ENCODE assay signal across 8 mouse cellular contexts in the genomic region with DNA sequence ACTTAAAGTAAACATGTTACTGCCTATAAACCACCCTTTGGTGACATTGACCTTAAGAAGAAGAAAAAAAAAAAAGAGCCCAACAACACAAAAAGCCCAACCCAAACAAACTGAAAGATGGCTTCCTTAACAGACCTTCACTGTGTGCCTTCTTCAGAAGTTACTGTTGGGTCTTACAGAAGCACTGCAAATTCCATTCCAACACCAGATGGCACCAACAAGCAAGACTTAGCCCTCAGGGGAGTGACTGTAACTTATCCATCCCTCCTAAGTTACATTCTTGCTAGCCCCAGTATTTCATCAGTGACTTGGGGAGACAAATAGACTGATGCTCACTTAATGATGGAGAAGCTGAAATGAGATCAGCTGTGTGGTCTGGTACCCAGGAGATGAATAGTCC. TPM values are rescaled to one million over a fixed set of nuclear protein-coding genes. Genes with fewer than 3 reads are reported as not detected.
DNase-seq lines count a peak whose midpoint lies in the region; ATAC-seq and TF ChIP-seq lines count a peak whose summit lies in the region.

No protein-coding gene starts in this region.

- H3K9me3 ChIP-seq in liver, postnatal 0 days (ENCODE audit: low read length), result no peaks in the 10 kb centered on the region
- no peaks in the 10 kb centered on the region for H3K9me3 ChIP-seq in liver, embryonic 11.5 days (ENCODE audit: control insufficient read depth, low read length)
- H3K9me3 ChIP-seq in neural tube, embryonic 15.5 days (replicated peaks), result no peaks in the 10 kb centered on the region

- H3K4me2 ChIP-seq in liver, postnatal 0 days (ENCODE audit: low read depth, low read length), result no peak overlapping the region
- no peak overlapping the region for H3K4me2 ChIP-seq in liver, embryonic 11.5 days
- no peak overlapping the region for H3K4me2 ChIP-seq in neural tube, embryonic 15.5 days

- no peaks in the 10 kb centered on the region for H3K4me1 ChIP-seq in liver, postnatal 0 days (ENCODE audit: insufficient read depth)
- H3K4me1 ChIP-seq in liver, embryonic 11.5 days (replicated peaks; ENCODE audit: control insufficient read depth, insufficient read depth, low read length), result no peaks in the 10 kb centered on the region
- H3K4me1 ChIP-seq in neural tube, embryonic 15.5 days, result 0 out of 2 replicates have a peak, but pooled peaks cover 3% of the 10 kb centered on the region

- no peaks in the 10 kb centered on the region for H3K27me3 ChIP-seq in liver, postnatal 0 days (ENCODE audit: insufficient read depth, low read length)
- H3K27me3 ChIP-seq in liver, embryonic 11.5 days (replicated peaks; ENCODE audit: control insufficient read depth, insufficient read depth, low read length), result no peaks in the 10 kb centered on the region
- no peaks in the 10 kb centered on the region for H3K27me3 ChIP-seq in neural tube, embryonic 15.5 days (replicated peaks)

- peak; percentile 44 for DNase-seq in embryo, embryonic 10 days (ENCODE audit: low spot score)
- no peak for DNase-seq in embryo, embryonic 9.5 days (ENCODE audit: extremely low spot score)
- no peak for DNase-seq in liver, postnatal 0 days
- DNase-seq in liver, embryonic 11.5 days (ENCODE audit: low spot score), result no peak
- peak; percentile 86 for DNase-seq in brain, adult 2 months (ENCODE audit: low read depth, low spot score)
- peak; percentile 56 for DNase-seq in lung, postnatal 36 days
- DNase-seq in gastrocnemius, postnatal 14 days, result no peak

- ATAC-seq in liver, postnatal 0 days, result no peak
- no peak for ATAC-seq in liver, embryonic 11.5 days (replicated peaks; ENCODE audit: low FRiP score)
- no peak for ATAC-seq in neural tube, embryonic 15.5 days (ENCODE audit: low FRiP score)

- H3K27ac ChIP-seq in liver, postnatal 0 days (ENCODE audit: low read depth), result no peak overlapping the region
- no peak overlapping the region for H3K27ac ChIP-seq in liver, embryonic 11.5 days (ENCODE audit: low read depth, low read length)
- no peak overlapping the region for H3K27ac ChIP-seq in neural tube, embryonic 15.5 days (replicated peaks)

- TF ChIP-seq CTCF in liver, postnatal 0 days (IDR thresholded peaks at IDR 0.05; ENCODE audit: low read depth), result peak; percentile 67

- H3K4me3 ChIP-seq in liver, postnatal 0 days (ENCODE audit: low read depth, low read length), result no peak overlapping the region
- no peak overlapping the region for H3K4me3 ChIP-seq in liver, embryonic 11.5 days (ENCODE audit: low read depth, low read length)
- H3K4me3 ChIP-seq in neural tube, embryonic 15.5 days (replicated peaks), result no peak overlapping the region

- intact Hi-C loops in gastrocnemius, postnatal 14 days (cut with DNase I; ENCODE audit: low total_unique reads), result no loop called here

- TF ChIP-seq EP300 in liver, postnatal 0 days (IDR thresholded peaks at IDR 0.05; ENCODE audit: low read depth), result no peak

- no peak overlapping the region for H3K9ac ChIP-seq in liver, postnatal 0 days (replicated peaks)
- no peak overlapping the region for H3K9ac ChIP-seq in liver, embryonic 11.5 days (ENCODE audit: low read depth, low read length)
- no peak overlapping the region for H3K9ac ChIP-seq in neural tube, embryonic 15.5 days (replicated peaks)

- no peaks in the 10 kb centered on the region for H3K36me3 ChIP-seq in liver, postnatal 0 days (replicated peaks; ENCODE audit: insufficient read depth, low read length)
- no peaks in the 10 kb centered on the region for H3K36me3 ChIP-seq in liver, embryonic 11.5 days (ENCODE audit: control insufficient read depth, insufficient read depth, low read length)
- no peaks in the 10 kb centered on the region for H3K36me3 ChIP-seq in neural tube, embryonic 15.5 days

RNA-seq across cellular contexts. Expression of a gene that starts 11.6 kb away (rescaled TPM):
- polyA plus RNA-seq in liver, postnatal 0 days (2015; fragmentation: Nextera tagmentation; extraction: Ambion mirVana), result 0.26 and 0.28 TPM in 2 replicates
- polyA plus RNA-seq in liver, embryonic 11.5 days (2014; fragmentation: Nextera tagmentation; extraction: Ambion mirVana), result 1.8 and 2.3 TPM in 2 replicates
- 37.6 and 49.1 TPM in 2 replicates for polyA plus RNA-seq in neural tube, embryonic 15.5 days (2015; fragmentation: Nextera tagmentation; extraction: Ambion mirVana)
- total RNA-seq in gastrocnemius, postnatal 14 days (2021), result 1 to 10 TPM; 2.5 to 2.9 TPM

Comparison
In these comparisons a context has a peak if more than half of its experiments do, and no peak if none do; other contexts are left out.
1. DNase-seq: peak in embryo, embryonic 10 days (single experiment), brain, adult 2 months (single experiment) and lung, postnatal 36 days (single experiment); none in embryo, embryonic 9.5 days (single experiment), liver, postnatal 0 days (single experiment), liver, embryonic 11.5 days (single experiment) and gastrocnemius, postnatal 14 days (single experiment).
2. RNA of a gene that starts 11.6 kb away (polyA plus RNA-seq): 37.6 to 49.1 TPM in neural tube, embryonic 15.5 days; 1.8 to 2.3 TPM in liver, embryonic 11.5 days and 0.26 to 0.28 TPM in liver, postnatal 0 days; every median in the first group is over 10 times any median in the second.